Mouse (Mus musculus) liver, postnatal 0 days (tissue): Measurements from ENCODE around the gene Acox2. TPM values are rescaled to one million over a fixed set of nuclear protein-coding genes. Genes with fewer than 3 reads are reported as not detected.

Experiments
- ATAC-seq: fragments of 200-750 bp; cut with Nextera tagmentation; 2 replicates; pipeline ENCODE4 v1.8.0; 2017; ENCODE audit warnings: mild to moderate bottlenecking, moderate library complexity
- DNase-seq: peaks from one replicate; pipeline ENCODE4 v3.0.0-alpha.2; 2016
- H3K27ac ChIP-seq: fragments of 300-500 bp; sonication (generic); 2 replicates; pipeline ENCODE4 v1.5.1; 2014; ENCODE audit warnings: antibody characterized with exemption, moderate library complexity, mild to moderate bottlenecking, low read depth
- H3K27me3 ChIP-seq: fragments of 300-500 bp; sonication (generic); 2 replicates; pipeline ENCODE4 v1.6.1; 2014; ENCODE audit warnings: low read length, control low read depth, mixed read lengths; ENCODE audit not compliant: insufficient read depth
- H3K36me3 ChIP-seq: fragments of 300-500 bp; sonication (generic); replicated peaks from 2 replicates; pipeline ENCODE4 v1.6.1; 2014; ENCODE audit warnings: mild to moderate bottlenecking, control low read depth, low read length, moderate library complexity, mixed read lengths; ENCODE audit not compliant: insufficient read depth
- H3K4me1 ChIP-seq: fragments of 300-500 bp; sonication (generic); 2 replicates; pipeline ENCODE4 v1.6.1; 2014; ENCODE audit warnings: antibody characterized with exemption, mild to moderate bottlenecking, control low read depth; ENCODE audit not compliant: insufficient read depth
- H3K4me2 ChIP-seq: fragments of 300-500 bp; sonication (generic); 2 replicates; pipeline ENCODE4 v1.6.1; 2014; ENCODE audit warnings: low read depth, mild to moderate bottlenecking, low read length, moderate library complexity, mixed read lengths
- H3K4me3 ChIP-seq: fragments of 300-500 bp; sonication (generic); 2 replicates; pipeline ENCODE4 v1.5.1; 2014; ENCODE audit warnings: low read depth, low read length
- H3K9ac ChIP-seq: fragments of 300-500 bp; sonication (generic); replicated peaks from 2 replicates; pipeline ENCODE4 v1.6.1; 2014; ENCODE audit warnings: mild to moderate bottlenecking, moderate library complexity
- H3K9me3 ChIP-seq: fragments of 300-500 bp; sonication (generic); 2 replicates; pipeline ENCODE4 v1.6.1; 2016; ENCODE audit warnings: mild to moderate bottlenecking, control low read depth, low read length, mixed read lengths
- CTCF ChIP-seq: sonication (generic); IDR thresholded peaks from 2 replicates; pipeline ENCODE4 v1.5.1; 2016; ENCODE audit warnings: antibody characterized with exemption, low read depth
- EP300 ChIP-seq: IDR thresholded peaks from 2 replicates; pipeline ENCODE4 v1.6.1; 2016; ENCODE audit warnings: antibody characterized with exemption, low read depth, mild to moderate bottlenecking
- WGBS: fragments of 180-500 bp; shearing (Covaris S2); extraction: QIAGEN DNeasy Blood & Tissue Kit; methylation state at CpG from one replicate; pipeline ENCODE4 v1.1.7; 2014; ENCODE audit not compliant: insufficient replicate concordance; 5-methylcytosine and 5-hydroxymethylcytosine counted together
- polyA plus RNA-seq: library from polyadenylated mRNA; unstranded; fragments of >200 nt; fragmentation: Nextera tagmentation; extraction: Ambion mirVana; gene quantifications from 2 replicates; pipeline ENCODE4 v1.2.1, GENCODE M21; 2015

The Acox2 gene
- 64.9 and 66.7 TPM in 2 replicates for polyA plus RNA-seq

- H3K4me3 ChIP-seq = peak within 1 kb of the TSS; percentile 43
- H3K27ac ChIP-seq = peak within 1 kb of the TSS; percentile 96
- H3K4me2 ChIP-seq = peak within 1 kb of the TSS; percentile 69
- peak within 1 kb of the TSS; percentile 74 for H3K9ac ChIP-seq
- ATAC-seq = peak; percentile 77
- H3K36me3 ChIP-seq = no peaks in the 10 kb centered on the region
- H3K9me3 ChIP-seq = no peaks in the 10 kb centered on the region
- no peaks in the 10 kb centered on the region for H3K27me3 ChIP-seq
- DNase-seq = peak; percentile 27
- peaks cover 4% of the 10 kb centered on the region; the same call in 1 of the 2 replicates for H3K4me1 ChIP-seq
- 48% methylated on average over 3 of the region's 3 CpGs for WGBS
- TF ChIP-seq CTCF (no peak), EP300 (peak; percentile 88)
Observed at GRCm38 (mm10) chr14:8259166-8259565, at the start of gene Acox2. Gene Acox2 (minus strand): TSS chr14:8259353.

- Histone ChIP-seq H3K9ac (no peak overlapping the region), H3K9me3 (no peaks in the 10 kb centered on the region), H3K4me2 (no peak overlapping the region), H3K27me3 (no peaks in the 10 kb centered on the region), H3K27ac (no peak overlapping the region), H3K36me3 (no peaks in the 10 kb centered on the region), H3K4me3 (no peak overlapping the region), H3K4me1 (peaks cover 2% of the 10 kb centered on the region)
- no peak for DNase-seq
- WGBS = 57% methylated on average over 3 of the region's 3 CpGs
- no peak for ATAC-seq
- TF ChIP-seq EP300 (no peak), CTCF (peak; percentile 52)
Observed at GRCm38 (mm10) chr14:8308650-8309049, 49.5 kb upstream of the Acox2 start.

GRCm38 (mm10) chr14:8306884-8307283, 47.7 kb upstream of the Acox2 start:
- Histone ChIP-seq H3K27ac (no peak overlapping the region), H3K9me3 (no peaks in the 10 kb centered on the region), H3K4me3 (no peak overlapping the region), H3K9ac (no peak overlapping the region), H3K27me3 (no peaks in the 10 kb centered on the region), H3K36me3 (no peaks in the 10 kb centered on the region), H3K4me1 (peaks cover 9% of the 10 kb centered on the region), H3K4me2 (no peak overlapping the region)
- no peak for ATAC-seq
- TF ChIP-seq EP300 (no peak), CTCF (no peak)
- WGBS = 55% methylated on average over 6 of the region's 6 CpGs
- no peak for DNase-seq

- TF ChIP-seq CTCF = no peak
- Histone ChIP-seq H3K9ac (no peak overlapping the region), H3K4me1 (peaks cover 9% of the 10 kb centered on the region), H3K36me3 (no peaks in the 10 kb centered on the region), H3K4me3 (no peak overlapping the region), H3K4me2 (no peak overlapping the region), H3K27me3 (no peaks in the 10 kb centered on the region), H3K27ac (0 out of 2 replicates have a peak overlapping the region, but pooled peaks have one; percentile 16), H3K9me3 (no peaks in the 10 kb centered on the region)
- DNase-seq (no peak), ATAC-seq (no peak)
- 63% methylated on average over 3 of the region's 3 CpGs for WGBS
Observed at GRCm38 (mm10) chr14:8305014-8305413, 45.9 kb upstream of the Acox2 start.

GRCm38 (mm10) chr14:8304082-8304481, 44.9 kb upstream of the Acox2 start:
- DNase-seq (no peak), ATAC-seq (peak; percentile 79)
- Histone ChIP-seq H3K27ac (peak overlapping the region; percentile 72), H3K4me1 (peaks cover 9% of the 10 kb centered on the region), H3K4me3 (no peak overlapping the region), H3K4me2 (no peak overlapping the region), H3K27me3 (no peaks in the 10 kb centered on the region), H3K9ac (no peak overlapping the region), H3K36me3 (no peaks in the 10 kb centered on the region), H3K9me3 (no peaks in the 10 kb centered on the region)
- TF ChIP-seq CTCF = no peak
- no peak; the same call in 1 of the 2 replicates for TF ChIP-seq EP300

- WGBS = 26% methylated on average over 10 of the region's 10 CpGs
- no peak for ATAC-seq
- H3K9ac ChIP-seq = no peak overlapping the region
Observed at GRCm38 (mm10) chr14:8302687-8303086, 43.5 kb upstream of the Acox2 start.

GRCm38 (mm10) chr14:8300281-8300680, 41.1 kb upstream of the Acox2 start:
- Histone ChIP-seq H3K4me3 (no peak overlapping the region), H3K27me3 (no peaks in the 10 kb centered on the region), H3K4me1 (peaks cover 12% of the 10 kb centered on the region; the same call in 1 of the 2 replicates), H3K9me3 (no peaks in the 10 kb centered on the region), H3K9ac (no peak overlapping the region), H3K27ac (no peak overlapping the region), H3K4me2 (no peak overlapping the region), H3K36me3 (no peaks in the 10 kb centered on the region)
- 27% methylated on average over 8 of the region's 8 CpGs for WGBS
- DNase-seq = peak; percentile 73
- TF ChIP-seq EP300 (no peak), CTCF (peak; percentile 73)
- ATAC-seq = no peak

More at GRCm38 (mm10) chr14:8302687-8303086, 43.5 kb upstream of the Acox2 start:
- no peaks in the 10 kb centered on the region for H3K27me3 ChIP-seq
- H3K4me2 ChIP-seq = no peak overlapping the region
- no peak overlapping the region for H3K4me3 ChIP-seq
- no peak for DNase-seq
- no peaks in the 10 kb centered on the region for H3K36me3 ChIP-seq
- TF ChIP-seq EP300 = no peak
- no peak for TF ChIP-seq CTCF
- no peaks in the 10 kb centered on the region for H3K9me3 ChIP-seq
- H3K4me1 ChIP-seq = peaks cover 12% of the 10 kb centered on the region; the same call in 1 of the 2 replicates
- peak overlapping the region; percentile 72; the same call in 1 of the 2 replicates for H3K27ac ChIP-seq
